Mouse (Mus musculus) cerebellum, adult 2 months (tissue): ENCODE results near the gene Creb3. TPM values are rescaled to one million over a fixed set of nuclear protein-coding genes. Genes with fewer than 3 reads are reported as not detected.

Source experiments
- DNase-seq, 2 experiments: peaks; one replicate each; pipeline ENCODE4 v3.0.0; 2021
- H3K27ac ChIP-seq: fragments of 200-500 bp; 2 replicates; pipeline ENCODE4 v1.5.1; 2012; ENCODE audit warnings: low read length, control low read depth, inconsistent platforms; ENCODE audit not compliant: insufficient read depth
- H3K27me3 ChIP-seq: fragments of 200-500 bp; 2 replicates; pipeline ENCODE4 v1.6.1; 2012; ENCODE audit warnings: inconsistent platforms, mild to moderate bottlenecking, low read length, moderate library complexity; ENCODE audit not compliant: control insufficient read depth, insufficient read depth
- H3K4me1 ChIP-seq: fragments of 200-500 bp; 2 replicates; pipeline ENCODE4 v1.6.1; 2011; ENCODE audit warnings: low read length; ENCODE audit not compliant: control insufficient read depth, insufficient read depth
- H3K4me3 ChIP-seq: fragments of 200-500 bp; replicated peaks from 2 replicates; pipeline ENCODE3; 2011; ENCODE audit warnings: mild to moderate bottlenecking, low read depth, low read length, control low read depth; ENCODE audit not compliant: insufficient read depth
- CTCF ChIP-seq: fragments of 200-500 bp; IDR thresholded peaks from 2 replicates; pipeline ENCODE4 v1.5.1; 2011; ENCODE audit warnings: low read depth, mild to moderate bottlenecking, control low read depth, low read length, moderate library complexity, borderline replicate concordance; ENCODE audit not compliant: insufficient read depth
- POLR2A ChIP-seq: fragments of 200-500 bp; IDR thresholded peaks from 2 replicates; pipeline ENCODE4 v1.6.1; 2011; ENCODE audit warnings: low read length, control low read depth, borderline replicate concordance; ENCODE audit not compliant: insufficient read depth
- WGBS: fragments of 180-500 bp; shearing (Covaris S2); methylation state at CpG from one replicate; pipeline ENCODE4 v1.1.7; 2018; 5-methylcytosine and 5-hydroxymethylcytosine counted together
- polyA plus RNA-seq: library from polyadenylated mRNA; depleted of rRNA; stranded (reverse); fragments of >200 nt; gene quantifications from 2 replicates; pipeline ENCODE4 v1.2.3, GENCODE M21; 2012

Gene Creb3
- polyA plus RNA-seq, 1 experiment: 71.2 TPM

- no peak overlapping the region; the same call in 1 of the 2 replicates for H3K27ac ChIP-seq
- H3K4me1 ChIP-seq: peaks cover 14% of the 10 kb centered on the region
- H3K4me3 ChIP-seq: no peak overlapping the region
- DNase-seq: no peak
- 57% methylated on average over 6 of the region's 6 CpGs for WGBS
- H3K27me3 ChIP-seq: no peaks in the 10 kb centered on the region
- no peak for TF ChIP-seq CTCF
- no peak for TF ChIP-seq POLR2A
Measured at GRCm38 (mm10) chr4:43571395-43572045, 9.4 kb downstream of the Creb3 start.

GRCm38 (mm10) chr4:43573561-43573960 is 11.4 kb downstream of the Creb3 start:
- H3K27me3 ChIP-seq: no peaks in the 10 kb centered on the region
- 84% methylated on average over 4 of the region's 4 CpGs for WGBS
- no peak overlapping the region for H3K27ac ChIP-seq
- no peak overlapping the region for H3K4me3 ChIP-seq
- no peak for DNase-seq
- H3K4me1 ChIP-seq: peaks cover 17% of the 10 kb centered on the region
- no peak for TF ChIP-seq POLR2A
- no peak for TF ChIP-seq CTCF

- Histone ChIP-seq H3K27ac (no peak overlapping the region), H3K4me3 (no peak overlapping the region), H3K27me3 (no peaks in the 10 kb centered on the region), H3K4me1 (peaks cover 6% of the 10 kb centered on the region)
- TF ChIP-seq POLR2A (no peak), CTCF (no peak)
- 18% methylated on average over 2 of the region's 2 CpGs for WGBS
- no peak for DNase-seq
Measured at GRCm38 (mm10) chr4:43575356-43575755, 13.2 kb downstream of the Creb3 start.

- peak overlapping the region; percentile 83 for H3K4me3 ChIP-seq
- H3K27me3 ChIP-seq: no peaks in the 10 kb centered on the region
- H3K27ac ChIP-seq: no peak overlapping the region
- no peak for DNase-seq
- whole genome bisulfite sequencing: 28% methylated on average over 8 of the region's 8 CpGs
- peaks cover 3% of the 10 kb centered on the region for H3K4me1 ChIP-seq
- TF ChIP-seq POLR2A: no peak
- no peak for TF ChIP-seq CTCF
Measured at GRCm38 (mm10) chr4:43577237-43577881, 15.2 kb downstream of the Creb3 start.

- peak within 1 kb of the TSS; percentile 60 for H3K27ac ChIP-seq
- WGBS: under 1% methylated on average over 76 of the region's 76 CpGs
- peak within 1 kb of the TSS; percentile 83 for H3K4me3 ChIP-seq
- DNase-seq: peak; percentile 91 to 93
- H3K4me1 ChIP-seq: peaks cover 3% of the 10 kb centered on the region
- TF ChIP-seq CTCF: no peak
- peak; percentile 82 for TF ChIP-seq POLR2A
- no peaks in the 10 kb centered on the region for H3K27me3 ChIP-seq
Measured at GRCm38 (mm10) chr4:43578376-43579204, 16.5 kb downstream of the Creb3 start, which contains the start of the genes Rgp1 and Gba2. TSS of gene Rgp1 (plus strand) at chr4:43578715. TSS of gene Gba2 (minus strand) at chr4:43578873.

- Histone ChIP-seq H3K4me3 (peak overlapping the region; percentile 83), H3K27ac (no peak overlapping the region), H3K27me3 (no peaks in the 10 kb centered on the region), H3K4me1 (peaks cover 3% of the 10 kb centered on the region)
- WGBS: 3% methylated on average over 10 of the region's 10 CpGs
- TF ChIP-seq POLR2A (no peak), CTCF (no peak)
- peak in 1 of 2 experiments; percentile 23 for DNase-seq
Measured at GRCm38 (mm10) chr4:43579256-43579655, 17.1 kb downstream of the Creb3 start.

GRCm38 (mm10) chr4:43579731-43580130 is 17.6 kb downstream of the Creb3 start:
- DNase-seq: no peak
- WGBS: 9% methylated on average over 6 of the region's 6 CpGs
- Histone ChIP-seq H3K27me3 (no peaks in the 10 kb centered on the region), H3K4me1 (peaks cover 3% of the 10 kb centered on the region), H3K4me3 (no peak overlapping the region), H3K27ac (no peak overlapping the region)
- TF ChIP-seq CTCF (no peak), POLR2A (no peak)
